Mouse (Mus musculus) adrenal gland, adult 10 weeks (tissue): ENCODE data around the gene Ephx1. TPM values are rescaled to one million over a fixed set of nuclear protein-coding genes. Genes with fewer than 3 reads are reported as not detected.

ENCODE experiments used
- polyA plus RNA-seq: library from polyadenylated mRNA; stranded (reverse); fragments of 350-450 nt; fragmentation: Illumina TruSeq; extraction: RNeasy Lipid Tissue Mini Kit (QIAGEN cat#74804); gene quantifications from one replicate; pipeline ENCODE4 v1.2.3, GENCODE M21; 2014; ENCODE audit warnings: low read depth, low replicate concordance

The Ephx1 gene
- polyA plus RNA-seq = 157 TPM

DNA sequence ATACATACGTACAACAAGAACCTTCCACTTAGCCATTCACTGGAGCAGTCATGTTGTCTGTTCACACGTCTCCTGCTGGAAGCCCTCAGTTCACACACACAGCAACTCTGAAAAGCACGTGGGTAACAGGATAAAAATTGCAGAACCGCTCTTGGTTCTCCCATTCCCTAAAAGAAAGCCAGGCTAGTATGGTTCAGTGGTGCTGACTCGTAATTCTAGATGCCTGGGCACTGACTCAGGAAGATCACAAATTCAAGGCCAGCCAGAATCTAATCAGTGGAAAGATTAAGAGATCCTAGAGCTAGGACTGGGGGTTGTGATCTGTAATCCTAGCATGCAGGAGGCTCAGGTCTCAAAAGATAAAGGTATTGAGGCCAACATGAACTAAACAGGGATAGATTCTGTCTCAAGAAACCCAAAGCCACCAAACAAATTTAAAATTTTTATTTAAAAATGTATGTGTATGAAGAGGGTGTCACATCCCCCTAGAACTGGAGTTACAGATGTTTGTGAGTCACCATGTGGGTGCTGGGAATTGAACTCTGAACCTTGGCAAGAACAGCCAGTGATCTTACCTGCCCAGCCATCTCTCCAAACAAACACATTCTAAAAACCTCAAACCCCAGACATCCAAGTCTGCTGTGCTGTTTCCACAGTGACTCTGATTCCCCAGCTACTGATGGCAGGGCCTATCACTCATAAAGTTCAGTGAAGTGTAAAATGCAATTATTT, at the start of gene Ephx1:
TSS of gene Ephx1 (minus strand) at position 149 of the 732 bp plus-strand sequence.

DNA sequence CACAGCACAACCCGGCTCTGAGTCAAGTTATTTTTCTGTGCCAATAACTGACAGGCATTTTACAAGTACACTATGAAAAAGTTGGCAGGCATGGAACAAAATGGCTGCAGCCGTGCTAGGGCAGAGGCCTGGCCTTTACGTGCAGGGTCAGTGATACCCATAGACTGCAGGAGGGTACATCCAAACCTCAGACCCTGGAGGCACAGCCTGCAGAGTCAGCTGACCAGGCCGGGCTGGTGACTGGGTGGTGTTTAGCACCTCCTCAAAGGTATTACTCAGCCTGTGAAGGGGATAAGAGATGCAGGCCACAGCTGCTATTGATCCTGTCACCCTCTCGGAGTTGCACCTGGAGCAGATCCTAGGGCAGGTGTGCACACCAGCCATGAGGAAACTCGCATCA, 30.2 kb upstream of the Ephx1 start, which contains the start of gene 9130409I23Rik:
TSS of gene 9130409I23Rik (plus strand) at position 301 of the 400 bp plus-strand sequence.

DNA sequence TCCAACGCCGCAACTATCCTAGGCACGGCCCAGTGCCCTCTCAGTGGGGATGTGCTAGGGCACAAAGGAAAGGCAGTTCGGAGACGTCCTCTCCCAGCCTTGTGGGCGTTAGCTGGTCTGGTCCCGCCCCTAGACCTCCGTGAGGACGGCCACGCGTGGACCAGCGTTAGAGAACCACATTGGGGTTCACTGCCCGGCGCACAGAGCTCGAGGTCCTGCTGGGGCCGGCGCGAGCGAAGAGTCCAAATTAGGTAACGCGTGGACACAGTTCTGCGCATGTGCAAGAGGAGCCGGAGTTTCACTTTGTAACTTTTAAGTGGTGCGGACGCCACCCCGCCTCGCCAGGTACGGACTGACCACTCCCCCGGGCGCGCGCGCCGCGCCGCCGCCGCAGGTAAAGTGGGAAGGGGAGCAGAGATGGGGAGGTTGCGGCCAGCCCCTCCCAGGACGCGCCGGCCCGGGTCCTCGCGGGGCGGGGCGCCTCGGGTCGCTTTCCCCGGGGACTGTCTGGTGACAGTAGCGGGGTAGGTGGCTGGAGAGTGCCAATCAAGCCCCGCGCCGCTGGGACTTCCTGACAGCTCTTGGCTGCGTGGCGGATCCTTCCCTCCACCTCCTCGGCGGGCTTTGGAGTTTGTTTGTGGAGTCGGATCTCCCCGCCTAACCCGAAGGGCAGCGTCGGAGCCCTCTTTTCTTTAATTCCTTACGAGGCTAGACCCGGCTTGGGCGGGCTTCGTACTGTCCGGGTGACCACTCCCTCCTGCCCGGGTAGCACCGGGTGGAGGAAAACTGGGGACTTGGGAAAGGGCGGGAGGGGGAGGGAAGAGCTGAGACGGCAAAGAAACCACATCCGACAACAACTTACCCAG, 78.3 kb downstream of the Ephx1 start, which contains the start of gene Tmem63a:
TSS of gene Tmem63a (plus strand) at position 179 of the 866 bp plus-strand sequence.

DNA sequence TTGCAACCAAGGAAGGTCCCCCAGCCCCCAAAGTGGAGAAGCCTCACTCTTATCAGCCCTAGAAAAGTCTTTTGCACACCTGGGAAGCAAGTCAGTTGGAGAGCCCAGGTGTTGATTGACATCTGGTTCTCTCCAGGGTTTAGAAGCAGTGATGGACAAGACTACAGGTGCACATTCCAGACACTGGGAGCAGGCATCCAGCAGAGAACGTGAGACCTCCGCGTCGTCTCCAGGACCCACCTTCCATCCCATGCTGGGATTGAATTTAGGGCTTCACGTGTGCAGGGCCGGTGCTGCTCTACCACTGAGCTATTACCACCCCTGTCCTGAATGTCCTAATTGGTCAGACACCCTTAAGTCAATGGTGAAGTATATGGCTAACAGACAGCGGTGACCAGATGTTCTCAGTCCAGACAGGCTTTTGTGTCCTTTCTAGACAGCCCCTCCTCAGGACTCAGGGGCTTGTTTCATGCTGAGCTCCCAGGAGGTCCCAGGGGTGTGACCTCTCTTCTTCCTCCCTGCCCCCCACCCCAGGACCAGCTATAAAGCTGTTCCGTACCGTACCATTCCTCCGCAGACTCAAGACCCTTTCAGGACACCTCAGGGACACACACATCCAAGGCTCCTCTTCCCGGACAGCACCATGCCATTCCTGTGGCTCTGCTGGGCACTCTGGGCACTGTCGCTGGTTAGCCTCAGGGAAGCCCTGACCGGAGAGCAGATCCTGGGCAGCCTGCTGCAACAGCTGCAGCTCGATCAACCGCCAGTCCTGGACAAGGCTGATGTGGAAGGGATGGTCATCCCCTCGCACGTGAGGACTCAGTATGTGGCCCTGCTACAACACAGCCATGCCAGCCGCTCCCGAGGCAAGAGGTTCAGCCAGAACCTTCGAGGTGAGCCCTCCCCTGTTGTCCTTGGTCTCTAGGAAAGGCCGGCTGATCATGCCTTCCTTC, 86.0 kb downstream of the Ephx1 start, which contains the start of gene Lefty1:
TSS of gene Lefty1 (plus strand) at position 556 of the 953 bp plus-strand sequence.

Other genes starting within 250 kb of the Ephx1 start
- gene H3f3a, start 207.0 kb downstream of the Ephx1 start, polyA plus RNA-seq = 1,682 TPM
- 33.7 TPM for gene Sde2, start 169.8 kb downstream of the Ephx1 start, polyA plus RNA-seq
- 0.23 TPM for gene Lefty2, start 127.8 kb downstream of the Ephx1 start, polyA plus RNA-seq
- gene Pycr2, start 116.6 kb downstream of the Ephx1 start, polyA plus RNA-seq = 3.1 TPM
- gene Lefty1, start 85.9 kb downstream of the Ephx1 start, polyA plus RNA-seq = 1.6 TPM
- 10.2 TPM for gene Tmem63a, start 78.6 kb downstream of the Ephx1 start, polyA plus RNA-seq
- gene 9130409I23Rik, start 30.3 kb upstream of the Ephx1 start, polyA plus RNA-seq = not detected
- 35.7 TPM for gene Nvl, start 123.3 kb upstream of the Ephx1 start, polyA plus RNA-seq
- gene Cnih4, start 123.8 kb upstream of the Ephx1 start, polyA plus RNA-seq = 281 TPM
- gene Wdr26, start 191.1 kb upstream of the Ephx1 start, polyA plus RNA-seq = 247 TPM